Mouse (Mus musculus): ENCODE measurements around the gene Fam227a. TPM values are rescaled to one million over a fixed set of nuclear protein-coding genes. Genes with fewer than 3 reads are reported as not detected.
"Not testable (repeated sequence)": the region's sequence is repeated elsewhere in the genome, so short reads cannot be mapped to it uniquely, and the experiment has no call there.

The Fam227a gene
- polyA plus RNA-seq, 1 experiment from 2014 or later = 4.7 TPM

- DNase-seq (ENCODE audit: low spot score) (no peak), ATAC-seq (replicated peaks; ENCODE audit: low FRiP score) (no peak)
- peak overlapping the region; percentile 89 for H3K4me3 ChIP-seq (ENCODE audit: low read depth, low read length)
- H3K4me1 ChIP-seq (replicated peaks; ENCODE audit: control insufficient read depth, insufficient read depth, low read length) = peaks cover 13% of the 10 kb centered on the region
- H3K27ac ChIP-seq (ENCODE audit: low read depth, low read length) = no peak overlapping the region
- no peaks in the 10 kb centered on the region for H3K27me3 ChIP-seq (ENCODE audit: control insufficient read depth, insufficient read depth, low read length)
- H3K4me2 ChIP-seq (ENCODE audit: low read depth, low read length, severe bottlenecking) = peak overlapping the region; percentile 90
- H3K9me3 ChIP-seq (ENCODE audit: control insufficient read depth, low read length) = no peaks in the 10 kb centered on the region
- 19% methylated on average over 15 of the region's 15 CpGs for WGBS
- H3K9ac ChIP-seq (ENCODE audit: low read length) = peak overlapping the region; percentile 83
- no peaks in the 10 kb centered on the region for H3K36me3 ChIP-seq (ENCODE audit: control insufficient read depth, insufficient read depth, low read length)
Measured at GRCm38 (mm10) chr15:79686046-79686869, 27.5 kb upstream of the Fam227a start.

GRCm38 (mm10) chr15:79685141-79685641 lies 26.4 kb upstream of the Fam227a start:
- peaks cover 13% of the 10 kb centered on the region for H3K4me1 ChIP-seq (replicated peaks; ENCODE audit: control insufficient read depth, insufficient read depth, low read length)
- H3K27me3 ChIP-seq (ENCODE audit: control insufficient read depth, insufficient read depth, low read length) = no peaks in the 10 kb centered on the region
- ATAC-seq (replicated peaks; ENCODE audit: low FRiP score) (no peak), DNase-seq (ENCODE audit: low spot score) (no peak)
- no peaks in the 10 kb centered on the region for H3K9me3 ChIP-seq (ENCODE audit: control insufficient read depth, low read length)
- H3K36me3 ChIP-seq (ENCODE audit: control insufficient read depth, insufficient read depth, low read length) = no peaks in the 10 kb centered on the region
- no peak overlapping the region for H3K27ac ChIP-seq (ENCODE audit: low read depth, low read length)
- peak overlapping the region; percentile 3 for H3K4me3 ChIP-seq (ENCODE audit: low read depth, low read length)
- H3K4me2 ChIP-seq (ENCODE audit: low read depth, low read length, severe bottlenecking) = peak overlapping the region; percentile 90
- WGBS = 60% methylated on average over 6 of the region's 6 CpGs
- H3K9ac ChIP-seq (ENCODE audit: low read length) = peak overlapping the region; percentile 1; the same call in 1 of the 2 replicates

DNA sequence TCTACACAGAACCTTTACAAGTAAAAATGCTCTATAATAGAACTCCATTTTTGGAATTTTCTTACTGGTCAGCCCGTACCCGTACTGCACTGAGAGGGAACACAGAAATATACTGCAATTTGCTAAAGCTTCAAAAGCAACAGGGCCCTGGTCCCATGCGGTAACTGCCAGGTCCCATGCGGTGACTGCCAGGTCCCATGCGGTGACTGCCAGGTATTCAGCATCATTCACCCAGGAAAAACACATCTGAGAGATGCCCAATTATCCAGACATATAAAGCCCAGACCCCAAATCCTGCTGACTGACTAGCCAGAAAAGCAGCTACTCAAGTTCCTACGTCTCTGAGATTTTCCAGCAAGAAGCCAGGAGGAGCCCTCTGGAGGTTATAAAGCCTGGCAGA lies 25.9 kb upstream of the Fam227a start:
- no peaks in the 10 kb centered on the region for H3K9me3 ChIP-seq (ENCODE audit: control insufficient read depth, low read length)
- no peak overlapping the region; the same call in 1 of the 2 replicates for H3K4me3 ChIP-seq (ENCODE audit: low read depth, low read length)
- H3K9ac ChIP-seq (ENCODE audit: low read length) = peak overlapping the region; percentile 32; the same call in 1 of the 2 replicates
- H3K4me2 ChIP-seq (ENCODE audit: low read depth, low read length, severe bottlenecking) = peak overlapping the region; percentile 90; the same call in 1 of the 2 replicates
- H3K27me3 ChIP-seq (ENCODE audit: control insufficient read depth, insufficient read depth, low read length) = no peaks in the 10 kb centered on the region
- no peaks in the 10 kb centered on the region for H3K36me3 ChIP-seq (ENCODE audit: control insufficient read depth, insufficient read depth, low read length)
- DNase-seq (ENCODE audit: low spot score) = no peak
- no peak overlapping the region for H3K27ac ChIP-seq (ENCODE audit: low read depth, low read length)
- WGBS = 81% methylated on average over 6 of the region's 6 CpGs
- peaks cover 13% of the 10 kb centered on the region for H3K4me1 ChIP-seq (replicated peaks; ENCODE audit: control insufficient read depth, insufficient read depth, low read length)
- ATAC-seq (replicated peaks; ENCODE audit: low FRiP score) = no peak

- Histone ChIP-seq H3K36me3 (ENCODE audit: control insufficient read depth, insufficient read depth, low read length) (no peaks in the 10 kb centered on the region), H3K4me2 (ENCODE audit: low read depth, low read length, severe bottlenecking) (peak overlapping the region; percentile 90; the same call in 1 of the 2 replicates), H3K27me3 (ENCODE audit: control insufficient read depth, insufficient read depth, low read length) (no peaks in the 10 kb centered on the region), H3K9me3 (ENCODE audit: control insufficient read depth, low read length) (no peaks in the 10 kb centered on the region), H3K4me3 (ENCODE audit: low read depth, low read length) (no peak overlapping the region), H3K27ac (ENCODE audit: low read depth, low read length) (no peak overlapping the region), H3K9ac (ENCODE audit: low read length) (peak overlapping the region; percentile 32; the same call in 1 of the 2 replicates), H3K4me1 (replicated peaks; ENCODE audit: control insufficient read depth, insufficient read depth, low read length) (peaks cover 13% of the 10 kb centered on the region)
- ATAC-seq (replicated peaks; ENCODE audit: low FRiP score) (no peak), DNase-seq (ENCODE audit: low spot score) (no peak)
- 79% methylated on average over 19 of the region's 19 CpGs for WGBS
Measured at GRCm38 (mm10) chr15:79683707-79684465, 25.1 kb upstream of the Fam227a start.

DNA sequence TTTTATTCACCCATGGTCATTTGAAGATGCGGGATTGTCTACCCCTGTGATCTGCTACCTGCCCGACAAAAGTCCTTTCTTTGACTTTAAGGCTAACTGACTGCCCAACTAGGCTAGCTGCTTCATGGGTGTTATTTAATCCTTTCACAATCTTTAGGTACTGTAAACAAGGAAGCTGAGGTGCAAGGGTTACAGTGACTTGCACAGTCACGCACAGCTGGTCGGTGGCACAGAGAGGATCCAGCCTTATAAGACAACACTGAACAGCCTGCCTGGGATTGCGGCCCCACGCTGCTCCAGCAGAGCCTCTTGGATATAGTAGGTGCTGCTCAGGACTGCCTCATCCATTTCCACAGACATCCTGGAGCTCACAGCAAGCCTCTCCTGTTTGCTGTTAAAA lies 24.4 kb upstream of the Fam227a start:
- DNase-seq (ENCODE audit: low spot score) = no peak
- no peaks in the 10 kb centered on the region for H3K36me3 ChIP-seq (ENCODE audit: control insufficient read depth, insufficient read depth, low read length)
- H3K4me2 ChIP-seq (ENCODE audit: low read depth, low read length, severe bottlenecking) = no peak overlapping the region
- no peaks in the 10 kb centered on the region for H3K27me3 ChIP-seq (ENCODE audit: control insufficient read depth, insufficient read depth, low read length)
- peaks cover 11% of the 10 kb centered on the region for H3K4me1 ChIP-seq (replicated peaks; ENCODE audit: control insufficient read depth, insufficient read depth, low read length)
- no peaks in the 10 kb centered on the region for H3K9me3 ChIP-seq (ENCODE audit: control insufficient read depth, low read length)
- 93% methylated on average over 6 of the region's 6 CpGs for whole genome bisulfite sequencing
- no peak for ATAC-seq (replicated peaks; ENCODE audit: low FRiP score)
- H3K9ac ChIP-seq (ENCODE audit: low read length) = no peak overlapping the region
- H3K4me3 ChIP-seq (ENCODE audit: low read depth, low read length) = no peak overlapping the region
- H3K27ac ChIP-seq (ENCODE audit: low read depth, low read length) = no peak overlapping the region

GRCm38 (mm10) chr15:79681973-79682372 lies 23.2 kb upstream of the Fam227a start:
- no peak for ATAC-seq (replicated peaks; ENCODE audit: low FRiP score)
- H3K9ac ChIP-seq (ENCODE audit: low read length) = no peak overlapping the region
- WGBS = 86% methylated on average over 4 of the region's 4 CpGs
- no peak for DNase-seq (ENCODE audit: low spot score)
- H3K9me3 ChIP-seq (ENCODE audit: control insufficient read depth, low read length) = no peaks in the 10 kb centered on the region
- H3K4me1 ChIP-seq (replicated peaks; ENCODE audit: control insufficient read depth, insufficient read depth, low read length) = peaks cover 11% of the 10 kb centered on the region
- H3K27ac ChIP-seq (ENCODE audit: low read depth, low read length) = no peak overlapping the region
- no peaks in the 10 kb centered on the region for H3K36me3 ChIP-seq (ENCODE audit: control insufficient read depth, insufficient read depth, low read length)
- no peak overlapping the region for H3K4me2 ChIP-seq (ENCODE audit: low read depth, low read length, severe bottlenecking)
- no peaks in the 10 kb centered on the region for H3K27me3 ChIP-seq (ENCODE audit: control insufficient read depth, insufficient read depth, low read length)
- no peak overlapping the region for H3K4me3 ChIP-seq (ENCODE audit: low read depth, low read length)

GRCm38 (mm10) chr15:79677936-79678335 lies 19.2 kb upstream of the Fam227a start:
- Histone ChIP-seq H3K36me3 (ENCODE audit: control insufficient read depth, insufficient read depth, low read length) (no peaks in the 10 kb centered on the region; the same call in 1 of the 2 replicates), H3K9ac (ENCODE audit: low read length) (no peak overlapping the region), H3K27ac (ENCODE audit: low read depth, low read length) (no peak overlapping the region), H3K27me3 (ENCODE audit: control insufficient read depth, insufficient read depth, low read length) (no peaks in the 10 kb centered on the region), H3K4me2 (ENCODE audit: low read depth, low read length, severe bottlenecking) (no peak overlapping the region), H3K4me1 (replicated peaks; ENCODE audit: control insufficient read depth, insufficient read depth, low read length) (no peaks in the 10 kb centered on the region), H3K9me3 (ENCODE audit: control insufficient read depth, low read length) (no peaks in the 10 kb centered on the region), H3K4me3 (ENCODE audit: low read depth, low read length) (no peak overlapping the region)
- no peak for ATAC-seq (replicated peaks; ENCODE audit: low FRiP score)
- WGBS = 88% methylated on average over 2 of the region's 2 CpGs
- no peak for DNase-seq (ENCODE audit: low spot score)

- WGBS = 92% methylated on average over 11 of the region's 11 CpGs
Measured at GRCm38 (mm10) chr15:79671828-79672348, 13.1 kb upstream of the Fam227a start.

More at GRCm38 (mm10) chr15:79671828-79672348, 13.1 kb upstream of the Fam227a start:
- not testable (repeated sequence) for ATAC-seq (replicated peaks; ENCODE audit: low FRiP score); H3K9ac ChIP-seq (ENCODE audit: low read length); DNase-seq (ENCODE audit: low spot score); H3K27ac ChIP-seq (ENCODE audit: low read depth, low read length); H3K9me3 ChIP-seq (ENCODE audit: control insufficient read depth, low read length); H3K36me3 ChIP-seq (ENCODE audit: control insufficient read depth, insufficient read depth, low read length); H3K4me1 ChIP-seq (replicated peaks; ENCODE audit: control insufficient read depth, insufficient read depth, low read length); H3K27me3 ChIP-seq (ENCODE audit: control insufficient read depth, insufficient read depth, low read length)
- peak overlapping the region; percentile 63 for H3K4me2 ChIP-seq (ENCODE audit: low read depth, low read length, severe bottlenecking)
- H3K4me3 ChIP-seq (ENCODE audit: low read depth, low read length) = peak overlapping the region; percentile 62; the same call in 1 of the 2 replicates

Data from forebrain, embryonic 11.5 days (tissue).